Mouse (Mus musculus) neural tube, embryonic 15.5 days (tissue): Measurements from ENCODE around the gene Samd4b. TPM values are rescaled to one million over a fixed set of nuclear protein-coding genes. Genes with fewer than 3 reads are reported as not detected.

Experiments used
- ATAC-seq: fragments of 200-750 bp; cut with Nextera tagmentation; 2 replicates; pipeline ENCODE4 v1.8.0; 2017; ENCODE audit warnings: mild to moderate bottlenecking, moderate TSS enrichment, moderate library complexity; ENCODE audit not compliant: low FRiP score
- H3K27ac ChIP-seq: fragments of 300-500 bp; sonication (generic); replicated peaks from 2 replicates; pipeline ENCODE4 v1.5.1; 2015; ENCODE audit warnings: mild to moderate bottlenecking, inconsistent platforms
- H3K27me3 ChIP-seq: fragments of 300-500 bp; sonication (generic); replicated peaks from 2 replicates; pipeline ENCODE4 v1.6.1; 2015; ENCODE audit warnings: inconsistent platforms
- H3K36me3 ChIP-seq: fragments of 300-500 bp; sonication (generic); 2 replicates; pipeline ENCODE4 v1.6.1; 2015; ENCODE audit warnings: inconsistent platforms
- H3K4me1 ChIP-seq: fragments of 300-500 bp; sonication (generic); 2 replicates; pipeline ENCODE4 v1.6.1; 2015; ENCODE audit warnings: inconsistent platforms
- H3K4me2 ChIP-seq: fragments of 300-500 bp; sonication (generic); 2 replicates; pipeline ENCODE4 v1.6.1; 2015; ENCODE audit warnings: inconsistent platforms, mild to moderate bottlenecking, moderate library complexity
- H3K4me3 ChIP-seq: fragments of 300-500 bp; sonication (generic); replicated peaks from 2 replicates; pipeline ENCODE4 v1.5.1; 2015; ENCODE audit warnings: mild to moderate bottlenecking, inconsistent platforms
- H3K9ac ChIP-seq: fragments of 300-500 bp; sonication (generic); replicated peaks from 2 replicates; pipeline ENCODE4 v1.6.1; 2015; ENCODE audit warnings: mild to moderate bottlenecking, inconsistent platforms
- H3K9me3 ChIP-seq: fragments of 300-500 bp; sonication (generic); replicated peaks from 2 replicates; pipeline ENCODE4 v1.6.1; 2016; ENCODE audit warnings: inconsistent platforms
- WGBS: fragments of 180-500 bp; shearing (Covaris S2); methylation state at CpG from one replicate; pipeline ENCODE4 v1.1.7; 2015; ENCODE audit warnings: mixed read lengths; 5-methylcytosine and 5-hydroxymethylcytosine counted together
- polyA plus RNA-seq: library from polyadenylated mRNA; unstranded; fragments of >200 nt; fragmentation: Nextera tagmentation; extraction: Ambion mirVana; gene quantifications from 2 replicates; pipeline ENCODE4 v1.2.1, GENCODE M21; 2015

The Samd4b gene
- polyA plus RNA-seq, 1 experiment from 2014 or later, result 20.3 TPM

- H3K4me1 ChIP-seq, result peaks cover 33% of the 10 kb centered on the region
- H3K9me3 ChIP-seq, result no peaks in the 10 kb centered on the region
- no peak overlapping the region for H3K27ac ChIP-seq
- ATAC-seq, result no peak
- no peaks in the 10 kb centered on the region for H3K27me3 ChIP-seq
- no peak overlapping the region for H3K4me3 ChIP-seq
- H3K36me3 ChIP-seq, result no peaks in the 10 kb centered on the region
- no peak overlapping the region for H3K4me2 ChIP-seq
- H3K9ac ChIP-seq, result no peak overlapping the region
Observed at GRCm38 (mm10) chr7:28437964-28438363, 160.0 kb downstream of the Samd4b start.

- Histone ChIP-seq H3K4me3 (peak within 1 kb of the TSS; percentile 56), H3K27me3 (no peaks in the 10 kb centered on the region), H3K36me3 (peaks cover 5% of the 10 kb centered on the region; the same call in 1 of the 2 replicates), H3K4me2 (peak within 1 kb of the TSS; percentile 69), H3K9ac (peak within 1 kb of the TSS; percentile 63), H3K9me3 (no peaks in the 10 kb centered on the region), H3K27ac (peak within 1 kb of the TSS; percentile 87), H3K4me1 (peaks cover 42% of the 10 kb centered on the region)
- ATAC-seq, result peak; percentile 63
- WGBS, result 1% methylated on average over 16 of the region's 16 CpGs
Observed at GRCm38 (mm10) chr7:28436932-28437570, 160.9 kb downstream of the Samd4b start, which contains the start of gene Gmfg. TSS of gene Gmfg (plus strand) at chr7:28437447.

GRCm38 (mm10) chr7:28436271-28436904 is 161.6 kb downstream of the Samd4b start:
- Histone ChIP-seq H3K9ac (peak overlapping the region; percentile 71), H3K9me3 (no peaks in the 10 kb centered on the region), H3K4me3 (peak overlapping the region; percentile 56), H3K4me2 (peak overlapping the region; percentile 84), H3K27me3 (no peaks in the 10 kb centered on the region), H3K36me3 (peaks cover 7% of the 10 kb centered on the region; the same call in 1 of the 2 replicates), H3K27ac (peak overlapping the region; percentile 87), H3K4me1 (peaks cover 48% of the 10 kb centered on the region)
- peak; percentile 98 for ATAC-seq
- WGBS, result under 1% methylated on average over 55 of the region's 64 CpGs

- under 1% methylated on average over 17 of the region's 70 CpGs for WGBS
- H3K9ac ChIP-seq, result peak overlapping the region; percentile 71
- peak overlapping the region; percentile 84 for H3K4me2 ChIP-seq
- H3K9me3 ChIP-seq, result no peaks in the 10 kb centered on the region
- H3K27me3 ChIP-seq, result no peaks in the 10 kb centered on the region
- ATAC-seq, result peak; percentile 13
- H3K4me1 ChIP-seq, result peaks cover 51% of the 10 kb centered on the region
- peak overlapping the region; percentile 54 for H3K27ac ChIP-seq
- peak overlapping the region; percentile 56 for H3K4me3 ChIP-seq
- H3K36me3 ChIP-seq, result peaks cover 9% of the 10 kb centered on the region; the same call in 1 of the 2 replicates
Observed at GRCm38 (mm10) chr7:28435660-28436259, 162.2 kb downstream of the Samd4b start.

- no peak for ATAC-seq
- Histone ChIP-seq H3K27me3 (no peaks in the 10 kb centered on the region), H3K36me3 (peaks cover 11% of the 10 kb centered on the region; the same call in 1 of the 2 replicates), H3K4me2 (no peak overlapping the region), H3K27ac (no peak overlapping the region), H3K4me1 (peaks cover 59% of the 10 kb centered on the region), H3K9me3 (no peaks in the 10 kb centered on the region), H3K9ac (no peak overlapping the region), H3K4me3 (no peak overlapping the region)
- 97% methylated on average over 2 of the region's 2 CpGs for WGBS
Observed at GRCm38 (mm10) chr7:28432252-28432651, 165.7 kb downstream of the Samd4b start.

- no peaks in the 10 kb centered on the region for H3K9me3 ChIP-seq
- no peak overlapping the region for H3K4me2 ChIP-seq
- no peak for ATAC-seq
- no peaks in the 10 kb centered on the region for H3K27me3 ChIP-seq
- H3K9ac ChIP-seq, result no peak overlapping the region
- peaks cover 53% of the 10 kb centered on the region for H3K4me1 ChIP-seq
- 76% methylated on average over 1 of the region's 1 CpGs for WGBS
- H3K36me3 ChIP-seq, result peaks cover 11% of the 10 kb centered on the region; the same call in 1 of the 2 replicates
- no peak overlapping the region for H3K4me3 ChIP-seq
- no peak overlapping the region for H3K27ac ChIP-seq
Observed at GRCm38 (mm10) chr7:28430512-28430911, 167.4 kb downstream of the Samd4b start.

GRCm38 (mm10) chr7:28427738-28428137 is 170.2 kb downstream of the Samd4b start:
- Histone ChIP-seq H3K36me3 (peaks cover 20% of the 10 kb centered on the region), H3K4me1 (peaks cover 26% of the 10 kb centered on the region), H3K9ac (no peak overlapping the region), H3K9me3 (no peaks in the 10 kb centered on the region), H3K27me3 (no peaks in the 10 kb centered on the region), H3K4me3 (no peak overlapping the region), H3K4me2 (no peak overlapping the region), H3K27ac (no peak overlapping the region)
- ATAC-seq, result no peak

- Histone ChIP-seq H3K36me3 (peaks cover 54% of the 10 kb centered on the region), H3K9ac (no peak overlapping the region), H3K4me2 (no peak overlapping the region), H3K9me3 (no peaks in the 10 kb centered on the region), H3K4me3 (no peak overlapping the region), H3K27ac (no peak overlapping the region), H3K4me1 (0 out of 2 replicates have a peak, but pooled peaks cover 9% of the 10 kb centered on the region), H3K27me3 (no peaks in the 10 kb centered on the region)
- WGBS, result 92% methylated on average over 1 of the region's 1 CpGs
- no peak for ATAC-seq
Observed at GRCm38 (mm10) chr7:28423018-28423417, 174.9 kb downstream of the Samd4b start.

- peaks cover 83% of the 10 kb centered on the region for H3K36me3 ChIP-seq
- no peak overlapping the region for H3K4me2 ChIP-seq
- H3K4me1 ChIP-seq, result 0 out of 2 replicates have a peak, but pooled peaks cover 4% of the 10 kb centered on the region
- no peak overlapping the region for H3K4me3 ChIP-seq
- no peak for ATAC-seq
- no peak overlapping the region for H3K9ac ChIP-seq
- H3K27me3 ChIP-seq, result no peaks in the 10 kb centered on the region
- 96% methylated on average over 2 of the region's 2 CpGs for WGBS
- H3K27ac ChIP-seq, result no peak overlapping the region
- H3K9me3 ChIP-seq, result no peaks in the 10 kb centered on the region
Observed at GRCm38 (mm10) chr7:28419416-28419815, 178.5 kb downstream of the Samd4b start.

- Histone ChIP-seq H3K27ac (0 out of 2 replicates have a peak overlapping the region, but pooled peaks have one; percentile 18), H3K9me3 (no peaks in the 10 kb centered on the region), H3K4me2 (no peak overlapping the region), H3K9ac (no peak overlapping the region), H3K4me1 (0 out of 2 replicates have a peak, but pooled peaks cover 4% of the 10 kb centered on the region), H3K27me3 (no peaks in the 10 kb centered on the region), H3K36me3 (peaks cover 90% of the 10 kb centered on the region), H3K4me3 (no peak overlapping the region)
- WGBS, result 66% methylated on average over 8 of the region's 8 CpGs
- peak; percentile 38; the same call in 1 of the 2 replicates for ATAC-seq
Observed at GRCm38 (mm10) chr7:28418096-28418670, 179.8 kb downstream of the Samd4b start.

- no peak overlapping the region for H3K4me3 ChIP-seq
Observed at GRCm38 (mm10) chr7:28417368-28417767, 180.6 kb downstream of the Samd4b start.

More at GRCm38 (mm10) chr7:28417368-28417767, 180.6 kb downstream of the Samd4b start:
- no peak for ATAC-seq
- Histone ChIP-seq H3K9me3 (no peaks in the 10 kb centered on the region), H3K36me3 (peaks cover 90% of the 10 kb centered on the region), H3K9ac (no peak overlapping the region), H3K27ac (no peak overlapping the region), H3K4me1 (0 out of 2 replicates have a peak, but pooled peaks cover 4% of the 10 kb centered on the region), H3K27me3 (no peaks in the 10 kb centered on the region), H3K4me2 (no peak overlapping the region)
